Mouse (Mus musculus) megakaryocyte, embryonic 14.5 days (primary cell): ENCODE measurements around the gene Itga9.

Experiments
- FLI1 ChIP-seq: IDR thresholded peaks from 2 replicates; pipeline ENCODE4 v1.6.1; 2012; ENCODE audit warnings: low read length, inconsistent platforms, mixed read lengths
- GATA1 ChIP-seq: IDR thresholded peaks from 3 replicates; pipeline ENCODE4 v1.6.1; 2012; ENCODE audit warnings: mixed read lengths, low read length, inconsistent platforms, borderline replicate concordance

DNA sequence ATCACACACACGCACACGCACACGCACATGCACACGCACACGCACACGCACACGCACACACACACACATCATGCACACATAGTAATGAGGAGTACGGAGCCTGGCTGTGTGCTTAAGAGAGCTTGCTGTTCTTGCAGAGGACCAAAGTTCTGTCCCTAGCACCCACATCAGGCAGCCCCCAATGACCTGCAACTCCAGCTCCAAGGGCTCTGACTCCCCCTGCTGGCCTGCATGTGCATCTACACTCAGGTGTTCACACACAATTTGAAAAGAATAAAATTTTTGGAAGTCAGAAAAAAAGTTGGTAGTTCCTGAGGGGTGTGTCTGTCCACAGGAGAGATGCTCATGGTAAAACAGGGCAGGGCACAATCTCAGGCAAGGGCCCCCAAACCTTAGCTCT is 209.1 kb downstream of the Itga9 start:
- TF ChIP-seq GATA1 = no peak
- TF ChIP-seq FLI1 = no peak
